Mouse (Mus musculus) heart, adult 9 months (tissue): ENCODE measurements around the gene Gm4985.
"Not testable (repeated sequence)": the region's sequence is repeated elsewhere in the genome, so short reads cannot be mapped to it uniquely, and the experiment has no call there.

Experiments used
- DNase-seq, 2 experiments: peaks; one replicate each; pipeline ENCODE4 v3.0.0; 2022; ENCODE audit warnings: low spot score in 2 of 2

Gm4985 gene

DNA sequence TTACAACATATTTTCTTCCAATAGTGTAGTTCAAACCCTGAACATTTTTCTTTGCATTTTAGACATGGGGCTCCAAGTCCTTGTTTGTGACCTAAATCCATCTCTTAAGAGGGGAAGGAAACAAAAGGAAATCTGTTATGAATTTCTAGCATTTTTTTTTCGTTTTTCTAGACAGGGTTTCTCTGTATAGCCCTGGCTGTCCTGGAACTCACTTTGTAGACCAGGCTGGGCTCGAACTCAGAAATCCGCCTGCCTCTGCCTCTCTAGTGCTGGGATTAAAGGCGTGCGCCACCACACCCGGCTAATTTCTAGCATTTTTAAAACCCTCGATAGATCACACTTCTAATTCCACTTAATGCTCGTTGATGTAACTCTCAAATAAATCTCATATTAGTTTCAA lies at the start of gene Gm4985:
Gene Gm4985 (minus strand): TSS at position 101 of the 400 bp plus-strand sequence.
- not testable (repeated sequence) for DNase-seq

DNA sequence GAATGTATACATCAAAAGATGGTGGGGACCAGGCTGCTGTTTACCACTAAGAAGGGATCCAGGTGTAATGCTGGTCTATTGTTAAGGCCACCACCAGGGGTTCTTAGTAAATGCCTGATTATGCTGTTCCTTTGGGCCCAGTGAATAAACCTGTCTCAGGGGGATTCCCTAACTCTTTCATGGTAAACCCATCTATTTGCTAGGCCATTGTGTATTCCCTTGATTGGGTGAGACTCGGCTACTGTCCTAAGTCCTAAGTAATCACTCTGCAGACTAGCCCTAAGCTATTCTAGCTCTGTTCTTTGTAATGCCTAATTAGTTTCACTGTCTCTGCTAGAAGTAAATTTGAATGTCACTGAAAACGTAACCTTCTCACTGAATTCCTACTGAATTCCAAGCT lies 4.6 kb downstream of the Gm4985 start:
- no peak for DNase-seq
